Mouse (Mus musculus) c-Kit-negative CD71-positive TER-119-positive erythroid progenitor cells, embryonic 14.5 days (primary cell): ENCODE measurements around the gene Gnai3.

ENCODE experiments used
- DNase-seq: peaks from one replicate; pipeline ENCODE4 v3.0.0-alpha.2; 2013; ENCODE audit warnings: low read depth, low spot score

The Gnai3 gene

GRCm38 (mm10) chr3:108164091-108164490 is 18.1 kb upstream of the Gnai3 start:
- DNase-seq, result no peak

- no peak for DNase-seq
These were observed 12.6 kb upstream of the Gnai3 start for GRCm38 (mm10) chr3:108158383-108159037.

DNA sequence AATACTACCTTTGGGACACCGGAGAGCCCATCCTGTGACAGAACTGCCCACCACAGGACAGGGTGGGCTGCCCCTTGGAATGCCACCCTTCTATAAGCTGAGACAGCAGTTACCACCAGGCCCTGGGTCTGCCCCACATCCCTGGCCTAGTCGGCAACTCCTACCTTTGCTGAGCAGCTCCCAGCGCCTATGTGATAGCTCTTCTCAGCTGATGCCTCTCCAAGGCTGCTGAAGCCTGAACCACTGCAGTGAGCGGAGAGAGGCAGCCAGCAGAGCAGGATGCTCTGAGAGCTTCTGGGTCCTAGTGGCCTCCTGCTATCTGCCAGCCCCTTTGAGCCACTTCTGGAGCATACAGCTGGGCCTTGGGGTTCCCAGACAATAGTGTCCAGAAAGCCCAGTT is 8.7 kb upstream of the Gnai3 start, which contains the start of gene Gpr61:
TSS of gene Gpr61 (minus strand) at position 227 of the 400 bp plus-strand sequence.
- DNase-seq, result no peak

- DNase-seq, result no peak
These were observed 6.3 kb upstream of the Gnai3 start for GRCm38 (mm10) chr3:108152290-108152689.

DNA sequence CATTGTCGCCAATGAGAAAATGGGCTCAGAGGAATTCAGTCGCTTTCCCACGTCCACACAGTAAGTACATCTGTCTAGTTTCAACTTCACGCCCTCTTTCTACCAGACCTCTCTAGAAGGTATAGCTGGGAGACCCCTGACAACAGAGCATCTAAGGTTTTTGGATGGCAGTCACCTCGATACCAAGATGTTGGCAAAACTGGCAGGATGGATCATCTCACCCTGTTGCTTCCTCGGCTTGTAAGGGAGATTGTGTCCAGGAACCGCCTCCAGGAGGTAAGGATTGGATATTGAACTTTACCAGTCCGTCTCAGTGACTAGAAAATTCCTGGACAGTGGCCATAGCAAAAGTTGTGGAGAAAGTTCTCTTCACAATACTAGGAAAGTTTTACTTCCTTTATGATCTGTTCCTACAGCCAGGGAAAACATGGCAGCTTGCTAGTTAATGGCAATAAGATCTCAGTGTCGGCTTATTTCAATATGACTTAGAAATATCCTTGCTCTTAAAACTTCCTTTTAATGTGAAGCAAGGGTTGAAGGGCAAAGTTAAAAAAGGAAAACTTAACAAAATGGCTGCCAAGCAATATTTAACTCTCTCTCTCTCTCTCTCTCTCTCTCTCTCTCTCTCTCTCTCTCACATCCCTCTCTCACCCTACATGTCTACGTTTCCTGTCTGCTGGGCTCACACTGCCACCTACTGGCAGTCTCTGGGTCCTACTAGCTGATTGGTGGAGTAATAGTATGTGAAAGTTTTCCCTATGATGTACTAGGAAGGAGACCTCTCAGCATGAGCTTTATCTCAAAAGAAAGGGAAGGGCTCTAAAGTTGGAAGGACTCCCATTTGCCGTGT is 1.7 kb upstream of the Gnai3 start:
- peak; percentile 80 for DNase-seq

DNA sequence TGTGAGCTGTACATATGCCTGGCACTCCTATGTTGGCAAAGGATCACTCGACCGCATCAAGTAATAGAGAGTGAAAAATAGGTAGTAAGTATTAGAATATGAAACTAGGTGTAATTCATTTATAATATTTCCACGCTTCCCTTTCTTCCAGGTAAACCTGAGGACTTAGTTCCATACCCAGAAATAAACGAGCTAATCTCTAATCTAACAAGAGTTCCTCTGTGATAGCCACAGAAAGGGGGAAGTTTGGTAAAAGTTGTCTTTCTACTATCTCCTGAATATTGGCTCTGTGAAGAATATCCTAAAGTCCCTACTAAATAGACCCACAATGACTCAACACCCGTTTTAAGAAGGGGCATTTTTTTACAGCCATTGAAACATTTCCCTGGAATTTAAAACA is 725 bp upstream of the Gnai3 start:
- no peak for DNase-seq

- DNase-seq, result no peak
These were observed 5.2 kb downstream of the Gnai3 start for GRCm38 (mm10) chr3:108140786-108141185.

GRCm38 (mm10) chr3:108139113-108139512 is 6.8 kb downstream of the Gnai3 start:
- no peak for DNase-seq

GRCm38 (mm10) chr3:108134701-108135100 is 11.2 kb downstream of the Gnai3 start:
- no peak for DNase-seq

DNA sequence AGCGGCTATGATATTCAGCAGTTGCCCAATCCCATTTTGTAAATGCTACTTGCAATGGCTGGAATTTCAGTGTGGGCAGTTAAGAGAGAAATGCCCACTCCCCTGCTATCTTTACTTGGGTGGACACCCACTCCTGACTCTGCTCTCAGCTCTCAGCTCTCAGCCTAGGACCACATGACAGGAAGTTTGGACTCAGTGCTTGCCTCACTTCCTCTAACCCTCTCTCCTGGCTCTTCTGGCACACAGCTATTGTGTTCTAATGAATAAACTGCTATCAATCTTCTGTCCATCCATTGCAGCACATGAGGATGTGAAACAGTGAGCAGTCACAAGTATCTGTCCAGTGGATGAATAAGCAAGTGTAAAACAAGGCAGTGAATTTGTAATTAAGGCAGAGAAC is 13.5 kb downstream of the Gnai3 start:
- DNase-seq, result no peak

DNA sequence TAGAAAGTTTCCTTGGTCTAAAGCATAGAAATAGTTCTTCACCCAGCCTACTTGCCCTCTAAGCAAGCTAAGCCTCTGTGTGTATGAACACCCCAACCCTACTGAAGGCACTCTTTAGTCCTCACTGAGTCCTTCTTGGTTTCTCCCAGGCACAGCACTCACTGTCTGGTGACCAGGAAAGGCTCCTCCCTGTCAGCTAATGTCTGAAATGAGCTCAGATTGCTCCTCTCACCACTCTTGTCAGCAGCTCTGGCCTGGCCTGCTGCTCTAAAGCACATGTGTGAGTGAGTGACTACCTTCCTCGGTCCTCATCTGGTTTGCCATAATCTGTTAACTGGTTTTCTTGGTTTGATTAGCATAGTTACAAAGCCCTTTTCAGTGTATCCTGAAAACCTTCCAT is 14.1 kb downstream of the Gnai3 start:
- no peak for DNase-seq

DNA sequence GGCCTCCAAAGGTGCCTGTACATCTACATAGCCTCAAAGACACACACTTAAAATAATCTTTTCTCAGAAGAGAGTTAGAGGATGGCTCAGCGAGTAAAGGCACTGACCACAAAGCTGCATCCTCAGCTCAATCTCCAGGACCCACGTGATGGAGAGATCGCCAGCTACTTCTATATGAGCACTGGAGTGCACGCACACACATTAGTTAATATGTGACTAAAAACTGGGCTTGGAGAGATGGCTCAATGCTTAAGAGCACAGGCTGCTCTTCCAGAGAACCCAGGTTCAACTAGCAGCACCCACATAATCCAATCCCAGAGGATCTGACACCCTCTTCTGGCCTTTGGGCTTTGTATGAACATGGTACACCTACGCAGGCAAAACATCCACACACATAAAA is 14.7 kb downstream of the Gnai3 start:
- no peak for DNase-seq

DNA sequence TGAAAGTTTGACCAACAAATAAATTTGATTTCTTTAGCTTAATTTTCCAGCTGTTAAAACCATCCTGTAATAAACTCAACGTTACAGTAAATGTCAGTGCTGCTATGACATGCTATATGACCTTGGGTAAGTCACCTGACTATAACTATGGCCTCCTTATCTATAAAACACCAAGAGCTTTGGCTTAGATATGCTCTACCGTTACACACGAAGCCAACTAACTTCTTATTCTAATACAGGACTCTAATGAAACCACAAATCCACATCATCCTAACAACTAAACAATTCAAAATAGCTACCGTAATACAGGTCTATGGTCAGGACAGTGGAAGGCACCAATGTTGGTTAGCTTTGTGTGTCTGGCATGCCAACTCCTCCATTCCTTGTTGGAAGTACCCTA is 16.1 kb downstream of the Gnai3 start:
- DNase-seq, result no peak

DNA sequence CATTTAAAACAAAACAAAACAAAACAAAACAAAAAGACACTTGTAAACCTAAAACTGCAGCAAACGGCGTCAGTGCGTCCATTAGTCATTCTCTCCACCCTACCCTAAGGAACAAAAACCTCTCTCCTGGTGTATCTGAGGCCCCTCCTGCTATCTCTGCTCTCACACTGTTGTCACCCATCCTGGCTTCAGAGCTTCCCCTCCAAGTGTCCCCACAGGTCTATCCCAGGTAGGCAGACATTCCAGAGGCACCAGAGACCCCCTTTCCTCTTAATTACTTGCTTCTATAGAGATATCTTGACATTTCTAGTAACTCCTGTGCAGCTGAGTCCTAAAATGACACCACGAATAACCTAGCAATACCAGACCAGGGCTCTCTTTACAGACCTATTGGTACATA is 16.6 kb downstream of the Gnai3 start:
- DNase-seq, result no peak

GRCm38 (mm10) chr3:108128520-108128919 is 17.4 kb downstream of the Gnai3 start:
- DNase-seq, result no peak

DNA sequence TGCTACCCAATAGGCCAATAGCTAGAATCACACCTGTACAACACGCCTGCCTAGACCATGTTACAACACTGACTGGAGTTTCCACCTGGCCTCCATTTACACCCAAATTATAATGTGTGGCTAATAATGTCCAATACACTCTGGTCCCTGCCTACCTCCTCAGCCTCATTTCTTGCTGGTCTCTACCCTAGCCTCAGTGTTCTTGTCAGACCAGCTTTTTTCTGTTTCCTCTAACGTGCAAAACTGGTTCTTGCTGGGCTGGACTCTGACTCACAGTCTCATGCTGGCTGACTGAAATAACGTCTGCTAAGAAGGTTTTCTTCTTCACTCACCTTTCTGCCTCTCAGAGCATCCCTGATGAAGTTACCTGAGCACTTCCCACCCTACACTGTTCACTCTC is 19.6 kb downstream of the Gnai3 start:
- no peak for DNase-seq

DNA sequence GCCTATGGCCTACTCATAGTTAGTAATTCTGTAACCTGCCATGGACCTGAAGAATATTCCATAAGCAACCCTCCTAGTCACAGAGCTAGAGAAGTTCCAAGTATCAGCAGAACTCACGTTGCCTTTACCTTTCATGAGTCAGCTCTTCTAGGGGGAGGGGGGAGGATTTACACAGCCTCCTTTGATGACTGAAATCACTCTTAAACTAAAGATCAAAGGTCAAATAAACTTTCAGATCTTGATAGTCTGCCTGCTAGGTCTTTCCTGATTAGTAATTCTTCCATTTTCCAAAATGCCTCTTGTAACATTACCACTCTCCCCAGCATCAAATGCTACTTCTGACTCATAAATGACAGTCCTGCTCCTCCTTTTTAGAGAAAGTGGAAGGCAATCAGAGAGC is 21.8 kb downstream of the Gnai3 start:
- no peak for DNase-seq

DNA sequence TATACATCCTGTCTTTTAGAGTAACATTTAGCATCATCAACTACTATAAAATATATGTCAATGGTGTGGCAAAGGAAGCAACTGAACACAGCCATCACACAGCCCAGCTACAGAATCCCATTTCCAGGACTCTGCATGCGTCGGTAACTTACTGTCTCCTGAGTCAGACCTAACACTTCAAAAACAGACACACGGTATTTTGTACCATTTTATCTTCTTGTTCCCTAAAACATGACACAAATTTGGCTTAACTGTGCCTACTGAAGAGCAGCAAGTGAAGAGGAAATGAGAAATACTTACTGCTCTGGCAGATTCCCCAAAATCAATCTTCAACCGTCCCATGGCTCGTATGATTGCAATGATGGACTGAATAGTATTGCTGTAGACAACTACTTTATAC is 22.7 kb downstream of the Gnai3 start:
- DNase-seq, result no peak

- no peak for DNase-seq
These were observed 24.8 kb downstream of the Gnai3 start for GRCm38 (mm10) chr3:108121101-108121500.

- DNase-seq, result no peak
These were observed 28.5 kb downstream of the Gnai3 start for GRCm38 (mm10) chr3:108117465-108117864.

DNA sequence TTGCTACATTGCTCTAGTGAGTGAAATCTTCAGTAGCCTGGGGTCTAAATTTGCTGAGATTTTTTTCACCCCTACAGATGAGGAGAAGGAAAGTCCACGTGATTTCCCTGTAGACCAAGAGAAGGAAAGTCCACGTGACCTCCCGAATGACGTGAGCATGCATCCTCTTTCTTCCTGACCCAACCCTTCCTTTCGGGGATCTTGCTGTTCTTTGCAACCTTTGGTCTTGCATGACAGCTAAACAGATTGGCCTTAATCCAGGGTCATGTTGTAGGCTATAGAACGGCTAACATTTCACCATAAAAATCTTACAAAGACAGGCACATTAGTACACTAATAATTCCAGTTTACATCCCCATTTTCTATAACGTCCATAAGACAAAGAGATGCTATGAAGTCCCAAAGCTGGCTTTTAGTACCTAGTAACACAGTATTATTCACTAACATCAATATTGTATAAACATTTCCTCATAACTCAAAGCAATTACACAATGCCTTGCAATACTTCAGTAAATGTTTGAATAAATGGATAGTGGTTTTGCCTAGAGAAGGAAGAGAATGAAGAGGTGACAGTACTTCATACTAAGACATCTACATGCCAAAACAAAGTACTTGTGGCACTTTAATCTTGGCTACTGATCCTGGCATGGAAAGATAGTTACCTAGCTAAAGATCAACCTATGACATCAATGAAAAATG is 32.2 kb downstream of the Gnai3 start:
- DNase-seq, result no peak

DNA sequence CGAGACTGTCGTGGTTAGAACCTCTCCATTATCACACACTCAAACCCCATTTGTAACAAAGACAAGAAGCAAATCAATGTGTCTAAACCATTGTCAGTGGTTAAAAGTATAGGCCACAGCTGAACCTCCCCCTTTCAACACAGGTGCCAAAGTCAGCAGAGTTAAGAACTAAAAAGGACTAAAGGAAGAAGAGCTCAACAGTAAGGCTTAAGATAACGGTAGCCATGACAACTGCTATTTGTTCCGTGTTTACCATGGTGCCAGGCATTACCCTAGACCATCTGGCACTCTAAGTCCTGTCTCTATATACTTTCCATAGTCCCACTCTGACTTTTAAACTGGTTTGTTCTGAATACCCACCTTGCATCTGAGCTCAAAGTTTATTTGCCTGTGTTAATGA is 33.3 kb downstream of the Gnai3 start:
- no peak for DNase-seq

GRCm38 (mm10) chr3:108112246-108112645 is 33.7 kb downstream of the Gnai3 start:
- DNase-seq, result no peak
